Mouse (Mus musculus): ENCODE measurements around the gene Olfr681. TPM values are rescaled to one million over a fixed set of nuclear protein-coding genes. Genes with fewer than 3 reads are reported as not detected.
"Not testable (repeated sequence)": the region's sequence is repeated elsewhere in the genome, so short reads cannot be mapped to it uniquely, and the experiment has no call there.

Olfr681 gene
- polyA plus RNA-seq (2014; fragmentation: Nextera tagmentation; extraction: Ambion mirVana) = not detected in 2 replicates

- Histone ChIP-seq H3K4me1 (ENCODE audit: insufficient read depth) (no peaks in the 10 kb centered on the region), H3K27me3 (ENCODE audit: insufficient read depth, low read length) (no peaks in the 10 kb centered on the region), H3K9me3 (ENCODE audit: low read depth, low read length) (no peaks in the 10 kb centered on the region), H3K4me3 (ENCODE audit: low read depth, low read length) (no peak within 1 kb of the TSS), H3K27ac (ENCODE audit: low read depth) (no peak within 1 kb of the TSS), H3K9ac (no peak within 1 kb of the TSS), H3K4me2 (no peak within 1 kb of the TSS), H3K36me3 (ENCODE audit: insufficient read depth) (no peaks in the 10 kb centered on the region)
- DNase-seq (no peak), ATAC-seq (ENCODE audit: insufficient read depth) (no peak)
- no peak for TF ChIP-seq CTCF (IDR thresholded peaks at IDR 0.05; ENCODE audit: low read depth)
Measured at GRCm38 (mm10) chr7:105116536-105116935, at the start of gene Olfr681. Gene Olfr681 (plus strand): TSS chr7:105116836.

GRCm38 (mm10) chr7:105080905-105081304 is 35.7 kb upstream of the Olfr681 start, which contains the start of gene Olfr679:
Gene Olfr679 (plus strand): TSS chr7:105081205.
- no peak for TF ChIP-seq CTCF (IDR thresholded peaks at IDR 0.05; ENCODE audit: low read depth)
- H3K9ac ChIP-seq = no peak within 1 kb of the TSS
- ATAC-seq (ENCODE audit: insufficient read depth) = no peak
- WGBS = 35% methylated on average over 1 of the region's 1 CpGs
- no peak within 1 kb of the TSS for H3K27ac ChIP-seq (ENCODE audit: low read depth)
- no peaks in the 10 kb centered on the region for H3K27me3 ChIP-seq (ENCODE audit: insufficient read depth, low read length)
- H3K4me1 ChIP-seq (ENCODE audit: insufficient read depth) = no peaks in the 10 kb centered on the region
- H3K4me3 ChIP-seq (ENCODE audit: low read depth, low read length) = no peak within 1 kb of the TSS
- no peak for DNase-seq
- H3K9me3 ChIP-seq (ENCODE audit: low read depth, low read length) = no peaks in the 10 kb centered on the region
- no peaks in the 10 kb centered on the region for H3K36me3 ChIP-seq (ENCODE audit: insufficient read depth)
- no peak within 1 kb of the TSS for H3K4me2 ChIP-seq

GRCm38 (mm10) chr7:105092717-105093116 is 23.9 kb upstream of the Olfr681 start, which contains the start of gene Olfr680-ps1:
Gene Olfr680-ps1 (minus strand): TSS chr7:105092817.
- not testable (repeated sequence) for H3K9me3 ChIP-seq (ENCODE audit: low read depth, low read length); H3K4me3 ChIP-seq (ENCODE audit: low read depth, low read length); ATAC-seq (ENCODE audit: insufficient read depth); DNase-seq; H3K4me1 ChIP-seq (ENCODE audit: insufficient read depth); H3K27me3 ChIP-seq (ENCODE audit: insufficient read depth, low read length); H3K9ac ChIP-seq; H3K36me3 ChIP-seq (ENCODE audit: insufficient read depth); H3K4me2 ChIP-seq; H3K27ac ChIP-seq (ENCODE audit: low read depth)

GRCm38 (mm10) chr7:105141275-105141674 is 24.6 kb downstream of the Olfr681 start:
- Histone ChIP-seq H3K4me3 (ENCODE audit: low read depth, low read length) (no peak overlapping the region), H3K27me3 (ENCODE audit: insufficient read depth, low read length) (no peaks in the 10 kb centered on the region), H3K4me1 (ENCODE audit: insufficient read depth) (no peaks in the 10 kb centered on the region), H3K36me3 (ENCODE audit: insufficient read depth) (no peaks in the 10 kb centered on the region), H3K9ac (no peak overlapping the region), H3K4me2 (no peak overlapping the region), H3K27ac (ENCODE audit: low read depth) (no peak overlapping the region), H3K9me3 (ENCODE audit: low read depth, low read length) (no peaks in the 10 kb centered on the region)
- DNase-seq (peak; percentile 67), ATAC-seq (ENCODE audit: insufficient read depth) (peak; percentile 89; the same call in 1 of the 2 replicates)
- no peak for TF ChIP-seq CTCF (IDR thresholded peaks at IDR 0.05; ENCODE audit: low read depth)
- WGBS = 26% methylated on average over 2 of the region's 2 CpGs

- ATAC-seq (ENCODE audit: insufficient read depth) (no peak), DNase-seq (no peak)
- Histone ChIP-seq H3K36me3 (ENCODE audit: insufficient read depth) (no peaks in the 10 kb centered on the region), H3K9me3 (ENCODE audit: low read depth, low read length) (no peaks in the 10 kb centered on the region), H3K4me2 (no peak within 1 kb of the TSS), H3K4me1 (ENCODE audit: insufficient read depth) (no peaks in the 10 kb centered on the region), H3K9ac (no peak within 1 kb of the TSS), H3K27ac (ENCODE audit: low read depth) (no peak within 1 kb of the TSS), H3K27me3 (ENCODE audit: insufficient read depth, low read length) (no peaks in the 10 kb centered on the region), H3K4me3 (ENCODE audit: low read depth, low read length) (no peak within 1 kb of the TSS)
- TF ChIP-seq CTCF (IDR thresholded peaks at IDR 0.05; ENCODE audit: low read depth) = no peak
- 55% methylated on average over 1 of the region's 1 CpGs for WGBS
Measured at GRCm38 (mm10) chr7:105146912-105147311, 30.3 kb downstream of the Olfr681 start, which contains the start of gene Olfr683. Gene Olfr683 (minus strand): TSS chr7:105147012.

GRCm38 (mm10) chr7:105163553-105163952 is 46.9 kb downstream of the Olfr681 start, which contains the start of gene Olfr684:
Gene Olfr684 (minus strand): TSS chr7:105163653.
- no peak for ATAC-seq (ENCODE audit: insufficient read depth)
- WGBS = 55% methylated on average over 1 of the region's 1 CpGs
- Histone ChIP-seq H3K4me3 (ENCODE audit: low read depth, low read length) (no peak within 1 kb of the TSS), H3K27ac (ENCODE audit: low read depth) (no peak within 1 kb of the TSS), H3K9me3 (ENCODE audit: low read depth, low read length) (no peaks in the 10 kb centered on the region), H3K4me2 (no peak within 1 kb of the TSS), H3K27me3 (ENCODE audit: insufficient read depth, low read length) (no peaks in the 10 kb centered on the region), H3K9ac (no peak within 1 kb of the TSS), H3K4me1 (ENCODE audit: insufficient read depth) (no peaks in the 10 kb centered on the region), H3K36me3 (ENCODE audit: insufficient read depth) (no peaks in the 10 kb centered on the region)
- DNase-seq = no peak
- TF ChIP-seq CTCF (IDR thresholded peaks at IDR 0.05; ENCODE audit: low read depth) = no peak

GRCm38 (mm10) chr7:105170773-105171172 is 54.1 kb downstream of the Olfr681 start:
- H3K36me3 ChIP-seq (ENCODE audit: insufficient read depth) = no peaks in the 10 kb centered on the region
- no peak overlapping the region for H3K27ac ChIP-seq (ENCODE audit: low read depth)
- ATAC-seq (ENCODE audit: insufficient read depth) (no peak), DNase-seq (peak; percentile 60)
- no peak overlapping the region for H3K4me3 ChIP-seq (ENCODE audit: low read depth, low read length)
- H3K27me3 ChIP-seq (ENCODE audit: insufficient read depth, low read length) = no peaks in the 10 kb centered on the region
- peak; percentile 65 for TF ChIP-seq CTCF (IDR thresholded peaks at IDR 0.05; ENCODE audit: low read depth)
- H3K4me1 ChIP-seq (ENCODE audit: insufficient read depth) = no peaks in the 10 kb centered on the region
- no peaks in the 10 kb centered on the region for H3K9me3 ChIP-seq (ENCODE audit: low read depth, low read length)
- no peak overlapping the region for H3K4me2 ChIP-seq
- WGBS = 44% methylated on average over 4 of the region's 4 CpGs
- H3K9ac ChIP-seq = no peak overlapping the region

Other genes starting within 250 kb of the Olfr681 start
- gene Olfr665, start 238.8 kb upstream of the Olfr681 start, polyA plus RNA-seq (2014; fragmentation: Nextera tagmentation; extraction: Ambion mirVana) = not detected in 2 replicates
- not detected in 2 replicates for gene Olfr666, start 220.9 kb upstream of the Olfr681 start, polyA plus RNA-seq (2014; fragmentation: Nextera tagmentation; extraction: Ambion mirVana)
- gene Olfr667, start 195.4 kb upstream of the Olfr681 start, polyA plus RNA-seq (2014; fragmentation: Nextera tagmentation; extraction: Ambion mirVana) = not detected in 2 replicates
- gene Olfr668, start 188.8 kb upstream of the Olfr681 start, polyA plus RNA-seq (2014; fragmentation: Nextera tagmentation; extraction: Ambion mirVana) = not detected in 2 replicates
- gene Olfr669, start 182.6 kb upstream of the Olfr681 start, polyA plus RNA-seq (2014; fragmentation: Nextera tagmentation; extraction: Ambion mirVana) = not detected in 2 replicates
- gene Olfr670, start 154.2 kb upstream of the Olfr681 start, polyA plus RNA-seq (2014; fragmentation: Nextera tagmentation; extraction: Ambion mirVana) = not detected in 2 replicates
- gene Olfr671, start 137.7 kb upstream of the Olfr681 start, polyA plus RNA-seq (2014; fragmentation: Nextera tagmentation; extraction: Ambion mirVana) = not detected in 2 replicates
- gene Olfr672, start 114.8 kb upstream of the Olfr681 start, polyA plus RNA-seq (2014; fragmentation: Nextera tagmentation; extraction: Ambion mirVana) = not detected in 2 replicates
- gene Olfr675, start 88.4 kb upstream of the Olfr681 start, polyA plus RNA-seq (2014; fragmentation: Nextera tagmentation; extraction: Ambion mirVana) = not detected in 2 replicates
- gene Olfr676, start 84.1 kb upstream of the Olfr681 start, polyA plus RNA-seq (2014; fragmentation: Nextera tagmentation; extraction: Ambion mirVana) = not detected in 2 replicates
- gene Olfr677, start 65.5 kb upstream of the Olfr681 start, polyA plus RNA-seq (2014; fragmentation: Nextera tagmentation; extraction: Ambion mirVana) = not detected in 2 replicates
- gene Olfr678, start 52.4 kb upstream of the Olfr681 start, polyA plus RNA-seq (2014; fragmentation: Nextera tagmentation; extraction: Ambion mirVana) = not detected in 2 replicates
- not detected in 2 replicates for gene Olfr679, start 35.6 kb upstream of the Olfr681 start, polyA plus RNA-seq (2014; fragmentation: Nextera tagmentation; extraction: Ambion mirVana)
- gene Olfr680-ps1, start 24.0 kb upstream of the Olfr681 start, polyA plus RNA-seq (2014; fragmentation: Nextera tagmentation; extraction: Ambion mirVana) = not detected in 2 replicates
- gene Olfr683, start 30.2 kb downstream of the Olfr681 start, polyA plus RNA-seq (2014; fragmentation: Nextera tagmentation; extraction: Ambion mirVana) = not detected in 2 replicates
- gene Olfr684, start 46.8 kb downstream of the Olfr681 start, polyA plus RNA-seq (2014; fragmentation: Nextera tagmentation; extraction: Ambion mirVana) = not detected in 2 replicates
- gene Olfr685, start 69.2 kb downstream of the Olfr681 start, polyA plus RNA-seq (2014; fragmentation: Nextera tagmentation; extraction: Ambion mirVana) = not detected in 2 replicates
- not detected in 2 replicates for gene Olfr686, start 90.6 kb downstream of the Olfr681 start, polyA plus RNA-seq (2014; fragmentation: Nextera tagmentation; extraction: Ambion mirVana)
- gene Olfr688, start 171.3 kb downstream of the Olfr681 start, polyA plus RNA-seq (2014; fragmentation: Nextera tagmentation; extraction: Ambion mirVana) = not detected in 2 replicates
- gene Olfr689, start 194.3 kb downstream of the Olfr681 start, polyA plus RNA-seq (2014; fragmentation: Nextera tagmentation; extraction: Ambion mirVana) = not detected in 2 replicates
- not detected in 2 replicates for gene Olfr690, start 217.3 kb downstream of the Olfr681 start, polyA plus RNA-seq (2014; fragmentation: Nextera tagmentation; extraction: Ambion mirVana)
- gene Olfr691, start 225.4 kb downstream of the Olfr681 start, polyA plus RNA-seq (2014; fragmentation: Nextera tagmentation; extraction: Ambion mirVana) = not detected in 2 replicates

Measured in lung, embryonic 14.5 days (tissue).